Mouse (Mus musculus) cerebellum, adult 2 months (tissue): Measurements from ENCODE around the gene Gria1. TPM values are rescaled to one million over a fixed set of nuclear protein-coding genes. Genes with fewer than 3 reads are reported as not detected.
A peak's percentile ranks its signal among the peaks of the same experiment; 100 is the strongest.

Source experiments
- DNase-seq, 2 experiments: peaks; one replicate each; pipeline ENCODE4 v3.0.0; 2021
- H3K27ac ChIP-seq: fragments of 200-500 bp; 2 replicates; pipeline ENCODE4 v1.5.1; 2012; ENCODE audit warnings: low read length, control low read depth, inconsistent platforms; ENCODE audit not compliant: insufficient read depth
- H3K27me3 ChIP-seq: fragments of 200-500 bp; 2 replicates; pipeline ENCODE4 v1.6.1; 2012; ENCODE audit warnings: inconsistent platforms, mild to moderate bottlenecking, low read length, moderate library complexity; ENCODE audit not compliant: control insufficient read depth, insufficient read depth
- H3K4me1 ChIP-seq: fragments of 200-500 bp; 2 replicates; pipeline ENCODE4 v1.6.1; 2011; ENCODE audit warnings: low read length; ENCODE audit not compliant: control insufficient read depth, insufficient read depth
- H3K4me3 ChIP-seq: fragments of 200-500 bp; replicated peaks from 2 replicates; pipeline ENCODE3; 2011; ENCODE audit warnings: mild to moderate bottlenecking, low read depth, low read length, control low read depth; ENCODE audit not compliant: insufficient read depth
- CTCF ChIP-seq: fragments of 200-500 bp; IDR thresholded peaks from 2 replicates; pipeline ENCODE4 v1.5.1; 2011; ENCODE audit warnings: low read depth, mild to moderate bottlenecking, control low read depth, low read length, moderate library complexity, borderline replicate concordance; ENCODE audit not compliant: insufficient read depth
- POLR2A ChIP-seq: fragments of 200-500 bp; IDR thresholded peaks from 2 replicates; pipeline ENCODE4 v1.6.1; 2011; ENCODE audit warnings: low read length, control low read depth, borderline replicate concordance; ENCODE audit not compliant: insufficient read depth
- WGBS: fragments of 180-500 bp; shearing (Covaris S2); methylation state at CpG from one replicate; pipeline ENCODE4 v1.1.7; 2018; 5-methylcytosine and 5-hydroxymethylcytosine counted together
- polyA plus RNA-seq: library from polyadenylated mRNA; depleted of rRNA; stranded (reverse); fragments of >200 nt; gene quantifications from 2 replicates; pipeline ENCODE4 v1.2.3, GENCODE M21; 2012

The Gria1 gene
- polyA plus RNA-seq, 1 experiment: 135 TPM

DNA sequence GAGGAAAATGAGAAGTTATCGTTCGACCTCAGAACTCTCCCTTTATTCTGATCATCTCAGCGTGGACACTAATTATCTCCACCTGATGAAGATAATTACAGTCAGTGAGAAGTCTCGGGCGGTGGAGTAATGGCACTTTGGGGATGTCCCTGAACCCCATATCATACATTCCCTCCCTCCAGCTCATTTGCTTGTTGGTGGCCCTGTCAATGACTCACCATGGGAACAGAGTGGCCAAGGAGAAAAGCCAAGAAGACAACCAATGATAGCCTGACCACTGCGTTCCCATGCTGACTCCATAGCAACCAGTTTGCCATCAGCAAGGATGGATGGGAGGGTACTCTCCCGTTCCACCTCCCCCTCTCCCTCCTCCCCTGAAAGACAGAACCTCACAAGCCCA lies 238.9 kb downstream of the Gria1 start:
- Histone ChIP-seq H3K4me1 (no peaks in the 10 kb centered on the region), H3K27me3 (no peaks in the 10 kb centered on the region), H3K27ac (no peak overlapping the region), H3K4me3 (no peak overlapping the region)
- TF ChIP-seq POLR2A (no peak), CTCF (no peak)
- DNase-seq: no peak
- 50% methylated on average over 7 of the region's 7 CpGs for WGBS

DNA sequence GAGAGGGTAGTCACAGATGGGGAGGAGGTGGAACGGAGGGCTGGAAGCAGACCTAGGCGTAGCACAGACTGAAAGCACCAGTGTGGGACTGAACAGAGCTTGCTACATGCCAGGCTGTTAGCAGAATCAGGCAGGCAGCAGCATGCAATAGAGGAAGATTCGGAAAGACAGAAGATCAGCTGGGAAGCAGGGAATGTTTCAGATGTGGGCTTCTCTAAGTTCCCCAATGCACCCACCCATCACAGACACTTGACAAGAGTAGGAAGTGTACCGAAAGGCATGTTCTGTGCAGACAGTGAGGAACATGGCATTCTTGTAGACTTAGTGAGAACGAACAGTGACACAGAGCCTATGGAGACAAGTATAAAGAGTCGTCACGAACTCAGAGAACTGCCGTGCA lies 260.5 kb downstream of the Gria1 start:
- Histone ChIP-seq H3K4me1 (no peaks in the 10 kb centered on the region), H3K27me3 (no peaks in the 10 kb centered on the region), H3K27ac (no peak overlapping the region), H3K4me3 (no peak overlapping the region)
- WGBS: 87% methylated on average over 8 of the region's 8 CpGs
- TF ChIP-seq CTCF (no peak), POLR2A (no peak)
- no peak for DNase-seq

DNA sequence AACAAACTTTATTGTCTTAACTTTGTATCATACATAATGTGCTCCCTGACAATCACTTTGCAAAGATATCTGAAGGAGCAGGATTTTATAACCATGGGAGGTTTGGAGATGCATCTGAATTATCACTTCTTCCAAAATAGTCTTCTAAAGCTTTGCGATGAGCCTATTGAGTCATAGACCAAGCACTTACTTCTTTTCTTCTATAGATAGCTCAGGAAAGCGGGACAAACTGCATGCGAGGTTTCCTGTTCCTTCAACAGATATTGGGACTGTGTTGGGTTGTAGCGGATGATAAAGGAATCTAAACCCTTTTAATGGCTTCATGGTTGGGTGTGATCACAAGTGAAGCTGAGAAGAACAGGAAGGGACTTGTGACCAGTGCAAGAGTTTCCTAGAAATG lies 263.5 kb downstream of the Gria1 start:
- H3K4me3 ChIP-seq: no peak overlapping the region
- no peak overlapping the region for H3K27ac ChIP-seq
- TF ChIP-seq POLR2A (no peak), CTCF (no peak)
- DNase-seq: no peak
- H3K27me3 ChIP-seq: no peaks in the 10 kb centered on the region
- no peaks in the 10 kb centered on the region for H3K4me1 ChIP-seq
- 94% methylated on average over 4 of the region's 4 CpGs for WGBS

DNA sequence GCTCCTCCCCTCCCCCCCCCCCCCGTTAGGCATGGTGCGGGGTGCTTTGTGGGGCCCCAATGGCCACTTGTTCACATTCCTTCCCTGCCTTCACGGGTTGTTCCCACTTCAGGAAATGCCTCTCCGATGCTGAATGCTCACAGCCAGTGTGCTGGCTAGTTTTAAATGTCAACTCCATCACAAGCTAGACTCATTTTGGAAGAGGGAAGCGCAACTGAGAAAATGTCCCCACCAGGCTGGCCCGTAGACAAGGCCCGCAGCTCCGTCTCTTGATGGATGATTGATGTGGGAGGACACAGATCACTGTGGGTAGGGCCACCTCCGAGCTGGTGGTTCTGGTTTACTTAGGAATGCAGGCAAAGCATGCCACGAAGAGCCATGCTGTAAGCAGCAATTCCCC lies 266.9 kb downstream of the Gria1 start:
- no peak for DNase-seq
- Histone ChIP-seq H3K4me3 (no peak overlapping the region), H3K4me1 (no peaks in the 10 kb centered on the region), H3K27me3 (no peaks in the 10 kb centered on the region), H3K27ac (no peak overlapping the region)
- no peak for TF ChIP-seq CTCF
- TF ChIP-seq POLR2A: no peak
- WGBS: 29% methylated on average over 10 of the region's 10 CpGs

DNA sequence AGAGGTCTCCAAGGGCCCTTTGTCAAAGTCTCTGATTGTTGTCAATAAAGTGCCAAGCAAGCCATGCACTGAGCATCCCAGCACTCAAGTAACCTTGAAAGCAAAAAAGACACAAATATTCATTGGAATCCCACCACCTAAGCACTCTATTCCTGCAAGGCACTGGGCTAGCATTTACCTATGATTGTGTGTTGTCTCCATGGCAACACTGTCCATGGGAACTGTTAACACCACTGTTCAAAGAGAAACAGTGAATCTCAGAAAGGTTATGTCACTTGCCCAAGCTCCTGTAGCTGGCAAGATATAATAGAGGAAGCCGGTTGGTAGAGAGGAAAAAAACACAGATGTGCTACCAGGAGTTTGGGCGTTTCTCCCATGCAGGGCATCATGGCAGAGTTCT lies 274.9 kb downstream of the Gria1 start:
- TF ChIP-seq CTCF (no peak), POLR2A (no peak)
- Histone ChIP-seq H3K27ac (no peak overlapping the region), H3K27me3 (no peaks in the 10 kb centered on the region; the same call in 1 of the 2 replicates), H3K4me1 (no peaks in the 10 kb centered on the region), H3K4me3 (no peak overlapping the region)
- 71% methylated on average over 2 of the region's 2 CpGs for WGBS
- no peak for DNase-seq

DNA sequence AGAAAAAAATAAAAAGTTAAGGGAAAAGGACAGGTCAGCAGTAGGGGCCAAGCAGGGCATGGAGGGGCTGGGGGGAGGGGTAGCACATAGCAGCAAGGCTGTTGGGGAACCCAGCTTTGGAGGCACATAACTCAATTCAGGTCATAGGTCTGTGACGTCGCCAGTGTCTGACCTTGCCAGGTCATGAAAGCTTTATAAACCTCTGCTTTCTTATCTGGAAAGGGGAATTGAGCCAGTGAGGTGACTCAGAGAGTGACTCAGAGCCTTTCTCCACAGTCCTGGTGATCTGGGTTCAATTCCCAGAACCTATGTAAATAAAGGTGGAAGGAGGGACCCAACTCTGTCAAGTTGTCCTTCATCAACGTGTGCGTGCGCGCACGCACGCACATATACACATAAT lies 286.2 kb downstream of the Gria1 start:
- H3K4me1 ChIP-seq: no peaks in the 10 kb centered on the region
- TF ChIP-seq CTCF (no peak), POLR2A (no peak)
- H3K27me3 ChIP-seq: no peaks in the 10 kb centered on the region
- no peak overlapping the region for H3K4me3 ChIP-seq
- WGBS: 94% methylated on average over 8 of the region's 8 CpGs
- no peak for DNase-seq
- no peak overlapping the region for H3K27ac ChIP-seq

DNA sequence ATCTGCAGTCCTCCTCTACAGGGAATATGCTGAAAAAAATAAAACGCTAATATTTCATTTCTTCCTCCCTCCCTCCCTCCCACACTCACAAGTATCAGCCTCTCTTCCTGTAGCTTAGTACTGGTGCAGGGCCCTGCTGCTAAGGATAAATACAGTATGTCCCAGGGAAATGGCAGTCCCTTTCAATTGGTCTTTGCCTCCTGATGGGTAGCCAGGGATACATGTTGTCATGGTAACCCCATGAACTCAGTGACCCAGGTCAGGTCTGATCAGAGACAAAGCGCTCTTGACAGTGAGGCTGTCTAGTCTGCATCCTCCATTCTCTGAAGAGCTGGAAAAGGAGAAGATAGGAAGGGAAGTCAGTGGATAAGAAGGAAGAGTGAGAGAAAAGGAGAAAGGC lies 287.1 kb downstream of the Gria1 start:
- DNase-seq: peak in 1 of 2 experiments; percentile 11
- Histone ChIP-seq H3K4me3 (no peak overlapping the region), H3K27ac (no peak overlapping the region), H3K27me3 (no peaks in the 10 kb centered on the region), H3K4me1 (no peaks in the 10 kb centered on the region)
- 26% methylated on average over 2 of the region's 2 CpGs for WGBS
- TF ChIP-seq CTCF (no peak), POLR2A (no peak)

DNA sequence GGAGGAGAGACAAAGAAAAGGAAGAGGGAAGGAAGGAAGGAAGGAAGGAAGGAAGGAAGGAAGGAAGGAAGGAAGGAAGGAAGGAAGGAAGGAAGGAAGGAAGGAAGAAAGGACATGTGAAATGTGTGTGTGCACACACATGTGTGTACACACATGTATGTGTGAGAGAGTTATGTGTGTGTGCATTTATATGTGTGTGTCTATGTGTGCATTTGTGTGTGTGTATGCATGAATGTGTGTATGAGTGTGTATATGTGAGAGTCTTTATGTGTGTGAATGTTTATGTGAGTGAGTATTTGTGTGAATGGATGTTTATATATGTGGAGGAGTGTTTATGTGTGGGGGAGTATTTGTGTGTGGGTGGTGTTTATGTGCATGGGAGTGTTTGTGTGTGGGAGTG lies 287.5 kb downstream of the Gria1 start:
- H3K27me3 ChIP-seq: no peaks in the 10 kb centered on the region
- H3K4me1 ChIP-seq: no peaks in the 10 kb centered on the region
- TF ChIP-seq POLR2A: no peak
- no peak for TF ChIP-seq CTCF
- H3K4me3 ChIP-seq: no peak overlapping the region
- no peak overlapping the region for H3K27ac ChIP-seq
- no peak for DNase-seq
